Mouse (Mus musculus): ENCODE data around the gene Gpx8. TPM values are rescaled to one million over a fixed set of nuclear protein-coding genes. Genes with fewer than 3 reads are reported as not detected.

Gpx8 gene
- polyA plus RNA-seq, 1 experiment from 2014 or later = 111 TPM

DNA sequence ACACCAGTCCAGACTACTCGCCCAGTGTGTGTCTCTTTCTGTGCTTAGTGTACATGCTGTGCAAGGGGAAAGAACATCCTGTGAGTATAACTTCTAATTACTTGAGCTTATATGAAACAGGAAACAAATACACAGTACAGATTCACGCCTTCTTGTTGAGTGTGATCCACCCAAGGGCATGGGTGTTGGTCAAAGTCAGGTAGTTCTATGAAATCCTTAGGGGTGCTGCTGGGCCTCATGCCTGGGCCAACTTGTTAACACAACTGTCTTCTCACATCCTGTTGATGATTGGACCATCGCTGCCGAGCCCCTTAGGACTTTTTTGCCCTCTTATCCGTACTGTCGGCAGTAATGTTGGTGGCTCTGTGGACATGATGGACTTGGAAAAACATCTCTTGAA lies 15.5 kb upstream of the Gpx8 start:
- Histone ChIP-seq H3K36me3 (ENCODE audit: control insufficient read depth, insufficient read depth, low read length) (no peaks in the 10 kb centered on the region), H3K4me3 (ENCODE audit: low read depth, low read length) (no peak overlapping the region), H3K27ac (replicated peaks; ENCODE audit: low read depth, low read length) (no peak overlapping the region), H3K9ac (ENCODE audit: low read length) (no peak overlapping the region), H3K9me3 (ENCODE audit: control insufficient read depth, low read length) (no peaks in the 10 kb centered on the region), H3K4me1 (ENCODE audit: control insufficient read depth, insufficient read depth, low read length) (no peaks in the 10 kb centered on the region), H3K4me2 (ENCODE audit: low read depth, severe bottlenecking) (no peak overlapping the region), H3K27me3 (ENCODE audit: control insufficient read depth, insufficient read depth, low read length) (no peaks in the 10 kb centered on the region)
- ATAC-seq (ENCODE audit: insufficient number of reproducible peaks, low FRiP score, low TSS enrichment, low read depth) (no peak), DNase-seq (ENCODE audit: low spot score) (no peak)
- 88% methylated on average over 6 of the region's 6 CpGs for WGBS

GRCm38 (mm10) chr13:113055826-113056225 lies 9.6 kb upstream of the Gpx8 start:
- Histone ChIP-seq H3K4me3 (ENCODE audit: low read depth, low read length) (no peak overlapping the region), H3K4me2 (ENCODE audit: low read depth, severe bottlenecking) (no peak overlapping the region), H3K9ac (ENCODE audit: low read length) (no peak overlapping the region), H3K27ac (replicated peaks; ENCODE audit: low read depth, low read length) (no peak overlapping the region), H3K36me3 (ENCODE audit: control insufficient read depth, insufficient read depth, low read length) (no peaks in the 10 kb centered on the region), H3K4me1 (ENCODE audit: control insufficient read depth, insufficient read depth, low read length) (no peaks in the 10 kb centered on the region), H3K9me3 (ENCODE audit: control insufficient read depth, low read length) (no peaks in the 10 kb centered on the region), H3K27me3 (ENCODE audit: control insufficient read depth, insufficient read depth, low read length) (no peaks in the 10 kb centered on the region)
- DNase-seq (ENCODE audit: low spot score) (no peak), ATAC-seq (ENCODE audit: insufficient number of reproducible peaks, low FRiP score, low TSS enrichment, low read depth) (no peak)
- 39% methylated on average over 8 of the region's 8 CpGs for WGBS

DNA sequence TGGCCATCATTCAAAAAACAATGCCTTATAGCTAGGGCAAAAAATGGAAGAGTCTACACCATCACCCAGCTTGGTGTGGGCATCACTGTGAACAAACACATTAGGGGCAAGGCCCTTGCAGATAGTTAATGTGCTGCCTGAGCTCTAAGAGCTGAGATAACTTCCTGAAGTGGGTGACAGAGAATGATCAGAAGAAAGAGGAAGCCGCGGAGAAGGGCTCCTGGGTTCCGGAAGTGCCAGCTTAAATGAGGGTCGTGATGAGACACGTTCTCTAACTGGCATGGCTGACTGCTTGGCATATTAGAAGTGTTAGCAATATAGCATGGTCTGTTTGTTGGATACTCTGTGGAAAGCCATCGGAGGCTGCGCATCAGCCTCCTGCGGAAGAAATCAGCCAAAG lies 8.0 kb upstream of the Gpx8 start:
- H3K9me3 ChIP-seq (ENCODE audit: control insufficient read depth, low read length) = no peaks in the 10 kb centered on the region
- WGBS = 89% methylated on average over 8 of the region's 8 CpGs
- H3K4me3 ChIP-seq (ENCODE audit: low read depth, low read length) = no peak overlapping the region
- no peaks in the 10 kb centered on the region for H3K36me3 ChIP-seq (ENCODE audit: control insufficient read depth, insufficient read depth, low read length)
- no peak for ATAC-seq (ENCODE audit: insufficient number of reproducible peaks, low FRiP score, low TSS enrichment, low read depth)
- no peak overlapping the region for H3K4me2 ChIP-seq (ENCODE audit: low read depth, severe bottlenecking)
- no peak for DNase-seq (ENCODE audit: low spot score)
- no peaks in the 10 kb centered on the region for H3K4me1 ChIP-seq (ENCODE audit: control insufficient read depth, insufficient read depth, low read length)
- no peak overlapping the region for H3K9ac ChIP-seq (ENCODE audit: low read length)
- H3K27ac ChIP-seq (replicated peaks; ENCODE audit: low read depth, low read length) = no peak overlapping the region
- no peaks in the 10 kb centered on the region for H3K27me3 ChIP-seq (ENCODE audit: control insufficient read depth, insufficient read depth, low read length)

DNA sequence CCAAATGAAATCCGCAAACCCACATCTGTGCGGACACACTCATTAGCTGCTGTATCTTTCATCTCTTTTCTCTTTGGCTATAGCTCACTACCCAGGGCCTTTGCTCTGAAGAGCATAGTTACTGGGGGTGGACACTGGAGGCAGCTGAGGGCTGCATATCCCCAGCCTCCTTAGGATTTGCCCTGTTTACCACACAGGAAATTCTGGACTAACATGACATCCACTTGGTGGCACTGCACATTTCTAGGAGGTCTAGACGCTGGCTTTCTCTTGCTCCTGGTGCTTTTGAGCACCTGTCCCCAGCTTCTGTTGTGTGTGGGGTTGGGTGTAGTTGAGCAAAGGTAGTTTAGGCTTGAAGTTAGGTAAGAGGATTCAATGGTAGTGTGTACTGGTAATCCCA lies 1.4 kb upstream of the Gpx8 start:
- DNase-seq (ENCODE audit: low spot score) = no peak
- no peaks in the 10 kb centered on the region for H3K4me1 ChIP-seq (ENCODE audit: control insufficient read depth, insufficient read depth, low read length)
- no peak overlapping the region for H3K4me3 ChIP-seq (ENCODE audit: low read depth, low read length)
- 78% methylated on average over 3 of the region's 3 CpGs for WGBS
- no peak overlapping the region for H3K27ac ChIP-seq (replicated peaks; ENCODE audit: low read depth, low read length)
- no peak overlapping the region for H3K4me2 ChIP-seq (ENCODE audit: low read depth, severe bottlenecking)
- no peak for ATAC-seq (ENCODE audit: insufficient number of reproducible peaks, low FRiP score, low TSS enrichment, low read depth)
- H3K27me3 ChIP-seq (ENCODE audit: control insufficient read depth, insufficient read depth, low read length) = no peaks in the 10 kb centered on the region
- peaks cover 5% of the 10 kb centered on the region; the same call in 1 of the 2 replicates for H3K36me3 ChIP-seq (ENCODE audit: control insufficient read depth, insufficient read depth, low read length)
- H3K9me3 ChIP-seq (ENCODE audit: control insufficient read depth, low read length) = no peaks in the 10 kb centered on the region
- H3K9ac ChIP-seq (ENCODE audit: low read length) = no peak overlapping the region

DNA sequence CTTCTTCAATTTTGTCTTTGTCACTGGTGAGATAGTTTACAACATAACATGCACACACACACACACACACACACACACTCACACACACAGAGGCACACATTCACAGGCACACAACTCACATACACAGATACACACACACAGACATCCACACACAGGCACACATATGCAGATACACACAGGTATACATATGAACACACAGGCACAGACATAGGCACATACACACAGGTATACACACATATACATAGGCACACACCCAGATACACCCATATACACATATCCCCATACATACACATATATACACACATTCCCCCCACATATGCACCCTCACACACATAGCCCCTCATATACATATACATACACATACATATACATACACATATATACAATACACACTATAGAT lies 808 bp upstream of the Gpx8 start:
- H3K4me1 ChIP-seq (ENCODE audit: control insufficient read depth, insufficient read depth, low read length) = no peaks in the 10 kb centered on the region
- ATAC-seq (ENCODE audit: insufficient number of reproducible peaks, low FRiP score, low TSS enrichment, low read depth) = 0 out of 2 replicates have a peak, but pooled peaks have one; percentile 48
- peaks cover 5% of the 10 kb centered on the region; the same call in 1 of the 2 replicates for H3K36me3 ChIP-seq (ENCODE audit: control insufficient read depth, insufficient read depth, low read length)
- H3K9me3 ChIP-seq (ENCODE audit: control insufficient read depth, low read length) = no peaks in the 10 kb centered on the region
- no peak overlapping the region for H3K4me3 ChIP-seq (ENCODE audit: low read depth, low read length)
- H3K4me2 ChIP-seq (ENCODE audit: low read depth, severe bottlenecking) = no peak overlapping the region
- no peaks in the 10 kb centered on the region for H3K27me3 ChIP-seq (ENCODE audit: control insufficient read depth, insufficient read depth, low read length)
- no peak overlapping the region for H3K27ac ChIP-seq (replicated peaks; ENCODE audit: low read depth, low read length)
- DNase-seq (ENCODE audit: low spot score) = no peak
- no peak overlapping the region for H3K9ac ChIP-seq (ENCODE audit: low read length)

- Histone ChIP-seq H3K36me3 (ENCODE audit: control insufficient read depth, insufficient read depth, low read length) (peaks cover 5% of the 10 kb centered on the region; the same call in 1 of the 2 replicates), H3K9ac (ENCODE audit: low read length) (peak overlapping the region; percentile 60), H3K4me1 (ENCODE audit: control insufficient read depth, insufficient read depth, low read length) (no peaks in the 10 kb centered on the region), H3K4me2 (ENCODE audit: low read depth, severe bottlenecking) (peak overlapping the region; percentile 49), H3K27ac (replicated peaks; ENCODE audit: low read depth, low read length) (no peak overlapping the region), H3K4me3 (ENCODE audit: low read depth, low read length) (peak overlapping the region; percentile 52), H3K27me3 (ENCODE audit: control insufficient read depth, insufficient read depth, low read length) (no peaks in the 10 kb centered on the region), H3K9me3 (ENCODE audit: control insufficient read depth, low read length) (no peaks in the 10 kb centered on the region)
- 27% methylated on average over 18 of the region's 18 CpGs for WGBS
- ATAC-seq (ENCODE audit: insufficient number of reproducible peaks, low FRiP score, low TSS enrichment, low read depth) (no peak), DNase-seq (ENCODE audit: low spot score) (peak; percentile 41)
Observed at GRCm38 (mm10) chr13:113045458-113046110, 626 bp downstream of the Gpx8 start.

GRCm38 (mm10) chr13:113044876-113045275 lies 1.3 kb downstream of the Gpx8 start:
- DNase-seq (ENCODE audit: low spot score) (no peak), ATAC-seq (ENCODE audit: insufficient number of reproducible peaks, low FRiP score, low TSS enrichment, low read depth) (no peak)
- peaks cover 5% of the 10 kb centered on the region; the same call in 1 of the 2 replicates for H3K36me3 ChIP-seq (ENCODE audit: control insufficient read depth, insufficient read depth, low read length)
- no peak overlapping the region for H3K9ac ChIP-seq (ENCODE audit: low read length)
- no peaks in the 10 kb centered on the region for H3K4me1 ChIP-seq (ENCODE audit: control insufficient read depth, insufficient read depth, low read length)
- H3K27ac ChIP-seq (replicated peaks; ENCODE audit: low read depth, low read length) = no peak overlapping the region
- H3K27me3 ChIP-seq (ENCODE audit: control insufficient read depth, insufficient read depth, low read length) = no peaks in the 10 kb centered on the region
- 79% methylated on average over 3 of the region's 3 CpGs for WGBS
- H3K4me2 ChIP-seq (ENCODE audit: low read depth, severe bottlenecking) = peak overlapping the region; percentile 49
- H3K4me3 ChIP-seq (ENCODE audit: low read depth, low read length) = peak overlapping the region; percentile 52
- H3K9me3 ChIP-seq (ENCODE audit: control insufficient read depth, low read length) = no peaks in the 10 kb centered on the region

DNA sequence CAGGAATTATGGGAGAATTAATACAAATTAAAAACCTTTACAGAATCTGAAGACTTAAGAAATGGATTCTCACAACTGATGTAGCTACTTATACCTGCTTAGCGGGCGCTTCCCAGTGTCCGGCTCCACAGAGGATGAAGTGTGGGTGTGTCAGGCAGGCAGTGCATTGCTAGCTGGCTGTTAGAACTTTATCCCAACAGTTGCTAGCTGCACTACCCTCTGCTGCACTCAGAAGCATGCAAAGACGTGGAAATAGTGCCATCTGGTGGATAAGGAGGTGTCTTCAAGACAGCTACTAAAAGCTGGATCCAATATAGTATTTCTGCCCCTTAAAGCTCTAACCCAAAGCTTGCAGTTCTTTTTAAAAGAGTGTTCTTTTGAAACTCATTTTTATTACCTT lies 10.4 kb downstream of the Gpx8 start:
- peak overlapping the region; percentile 81; the same call in 1 of the 2 replicates for H3K4me2 ChIP-seq (ENCODE audit: low read depth, severe bottlenecking)
- H3K27ac ChIP-seq (replicated peaks; ENCODE audit: low read depth, low read length) = no peak overlapping the region
- H3K9ac ChIP-seq (ENCODE audit: low read length) = no peak overlapping the region
- peaks cover 6% of the 10 kb centered on the region for H3K4me1 ChIP-seq (ENCODE audit: control insufficient read depth, insufficient read depth, low read length)
- no peaks in the 10 kb centered on the region for H3K9me3 ChIP-seq (ENCODE audit: control insufficient read depth, low read length)
- H3K36me3 ChIP-seq (ENCODE audit: control insufficient read depth, insufficient read depth, low read length) = no peaks in the 10 kb centered on the region
- no peak overlapping the region for H3K4me3 ChIP-seq (ENCODE audit: low read depth, low read length)
- ATAC-seq (ENCODE audit: insufficient number of reproducible peaks, low FRiP score, low TSS enrichment, low read depth) (peak; percentile 77; the same call in 1 of the 2 replicates), DNase-seq (ENCODE audit: low spot score) (peak; percentile 79)
- WGBS = 0% methylated on average over 4 of the region's 4 CpGs
- peaks cover 16% of the 10 kb centered on the region for H3K27me3 ChIP-seq (ENCODE audit: control insufficient read depth, insufficient read depth, low read length)
